Comparison of ENCODE assay signal across 25 mouse cellular contexts in genomic region chr11:58292791-58293190, GRCm38 (mm10). TPM values are rescaled to one million over a fixed set of nuclear protein-coding genes. Genes with fewer than 3 reads are reported as not detected.
DNase-seq lines count a peak whose midpoint lies in the region; ATAC-seq lines count a peak whose summit lies in the region.
"Had no signal": no experiment of that assay in that cellular context is flagged by ENCODE, and none has a peak within 500 bp of the region (broad histone marks: within the 10 kb centered on the region; RNA-seq: fewer than 3 reads in every experiment).

No protein-coding gene starts in this region.

- ATAC-seq in liver, embryonic 11.5 days (replicated peaks; ENCODE audit: low FRiP score): peak; percentile 29; the same call in 1 of the 2 replicates
- ATAC-seq in liver, embryonic 12.5 days: no peak; the same call in 1 of the 2 replicates
- ATAC-seq in megakaryocyte-erythroid progenitor cell, adult 5-6 weeks (replicated peaks; ENCODE audit: low FRiP score, low TSS enrichment, poor library complexity, severe bottlenecking): peak; percentile 48; the same call in 1 of the 2 replicates
- no peak for ATAC-seq in intestine, embryonic 15.5 days
- ATAC-seq: activated CD4-positive, CD25-positive, alpha-beta regulatory T cell, adult 4 months; forebrain, embryonic 13.5 days; forebrain, postnatal 0 days had no signal

- no peaks in the 10 kb centered on the region for H3K9me3 ChIP-seq in liver, embryonic 11.5 days (ENCODE audit: control insufficient read depth, low read length)
- H3K9me3 ChIP-seq in liver, embryonic 12.5 days (replicated peaks): no peaks in the 10 kb centered on the region
- no peaks in the 10 kb centered on the region for H3K9me3 ChIP-seq in intestine, embryonic 15.5 days
- H3K9me3 ChIP-seq: embryonic facial prominence, embryonic 12.5 days; forebrain, embryonic 13.5 days; hindbrain, embryonic 15.5 days had no signal

- no peak overlapping the region for H3K4me3 ChIP-seq in liver, embryonic 11.5 days (ENCODE audit: low read depth, low read length)
- H3K4me3 ChIP-seq in liver, embryonic 12.5 days: no peak overlapping the region
- H3K4me3 ChIP-seq in intestine, embryonic 15.5 days (replicated peaks): no peak overlapping the region
- H3K4me3 ChIP-seq: embryonic facial prominence, embryonic 12.5 days; forebrain, embryonic 13.5 days; heart, adult 2 months; hindbrain, embryonic 15.5 days had no signal

- no peaks in the 10 kb centered on the region for H3K27me3 ChIP-seq in liver, embryonic 11.5 days (replicated peaks; ENCODE audit: control insufficient read depth, insufficient read depth, low read length)
- H3K27me3 ChIP-seq in liver, embryonic 12.5 days (replicated peaks): no peaks in the 10 kb centered on the region
- no peaks in the 10 kb centered on the region for H3K27me3 ChIP-seq in intestine, embryonic 15.5 days (replicated peaks)
- H3K27me3 ChIP-seq: embryonic facial prominence, embryonic 12.5 days; forebrain, embryonic 13.5 days; hindbrain, embryonic 15.5 days had no signal

- H3K4me2 ChIP-seq in liver, embryonic 11.5 days: no peak overlapping the region
- H3K4me2 ChIP-seq in liver, embryonic 12.5 days: no peak overlapping the region
- no peak overlapping the region for H3K4me2 ChIP-seq in intestine, embryonic 15.5 days (replicated peaks)
- H3K4me2 ChIP-seq: embryonic facial prominence, embryonic 12.5 days; forebrain, embryonic 13.5 days; heart, embryonic 11.5 days; hindbrain, embryonic 15.5 days had no signal

- DNase-seq in liver, embryonic 11.5 days (ENCODE audit: low spot score): no peak
- peak; percentile 21 for DNase-seq in retina, postnatal 1 day
- no peak for DNase-seq in retina, embryonic 14.5 days (ENCODE audit: low spot score)
- peak; percentile 38 for DNase-seq in R1 (ENCODE audit: low read depth, low spot score)
- DNase-seq in adrenal gland, adult 2 months: no peak
- DNase-seq: adrenal gland, adult 8-10 months; adrenal gland, postnatal 36 days; cerebellum, adult 2 months; cerebellum, postnatal 14 days; forebrain, postnatal 0 days; gastrocnemius, postnatal 14 days; heart, adult 2 months; heart, postnatal 36 days had no signal

- no peaks in the 10 kb centered on the region for H3K36me3 ChIP-seq in liver, embryonic 11.5 days (ENCODE audit: control insufficient read depth, insufficient read depth, low read length)
- H3K36me3 ChIP-seq in liver, embryonic 12.5 days: no peaks in the 10 kb centered on the region
- H3K36me3 ChIP-seq in intestine, embryonic 15.5 days: no peaks in the 10 kb centered on the region
- H3K36me3 ChIP-seq: embryonic facial prominence, embryonic 12.5 days; hindbrain, embryonic 15.5 days had no signal

- no peak overlapping the region for H3K27ac ChIP-seq in liver, embryonic 11.5 days (ENCODE audit: low read depth, low read length)
- no peak overlapping the region for H3K27ac ChIP-seq in liver, embryonic 12.5 days
- H3K27ac ChIP-seq in intestine, embryonic 15.5 days: no peak overlapping the region
- H3K27ac ChIP-seq: embryonic facial prominence, embryonic 12.5 days; forebrain, embryonic 13.5 days; heart, adult 2 months; hindbrain, embryonic 15.5 days had no signal

- H3K4me1 ChIP-seq in liver, embryonic 11.5 days (replicated peaks; ENCODE audit: control insufficient read depth, insufficient read depth, low read length): no peaks in the 10 kb centered on the region
- no peaks in the 10 kb centered on the region for H3K4me1 ChIP-seq in liver, embryonic 12.5 days
- no peaks in the 10 kb centered on the region for H3K4me1 ChIP-seq in intestine, embryonic 15.5 days (replicated peaks)
- H3K4me1 ChIP-seq: embryonic facial prominence, embryonic 12.5 days; forebrain, embryonic 13.5 days; hindbrain, embryonic 15.5 days had no signal

- H3K9ac ChIP-seq in liver, embryonic 11.5 days (ENCODE audit: low read depth, low read length): no peak overlapping the region
- no peak overlapping the region for H3K9ac ChIP-seq in liver, embryonic 12.5 days
- no peak overlapping the region for H3K9ac ChIP-seq in intestine, embryonic 15.5 days
- H3K9ac ChIP-seq: embryonic facial prominence, embryonic 12.5 days; forebrain, embryonic 13.5 days; forebrain, postnatal 0 days; hindbrain, embryonic 15.5 days had no signal

- 49% methylated on average over 4 of the region's 4 CpGs for WGBS in liver, embryonic 11.5 days
- WGBS in liver, embryonic 12.5 days (ENCODE audit: insufficient replicate concordance): 39% methylated on average over 4 of the region's 4 CpGs
- 59% methylated on average over 4 of the region's 4 CpGs for WGBS in intestine, embryonic 15.5 days

RNA-seq across cellular contexts. Expression of gene Zfp692, which starts 14.1 kb away (rescaled TPM):
- 18.3 and 19.2 TPM in 2 replicates for polyA plus RNA-seq in liver, embryonic 11.5 days (2014; fragmentation: Nextera tagmentation; extraction: Ambion mirVana)
- 18.2 and 18.5 TPM in 2 replicates for polyA plus RNA-seq in liver, embryonic 12.5 days (2016; fragmentation: Nextera tagmentation; extraction: Ambion mirVana)
- 34.0 and 66.1 TPM in 2 replicates for total RNA-seq in megakaryocyte-erythroid progenitor cell, adult 5-6 weeks (2014; fragmentation: Nextera tagmentation)
- total RNA-seq in megakaryocyte-erythroid progenitor cell, adult 5-6 weeks (2017): 25.0 and 26.7 TPM in 2 replicates
- 10 to 100 TPM; 10.5 to 11.7 TPM for total RNA-seq in adrenal gland, adult 2 months (2021)
- polyA plus RNA-seq in adrenal gland, adult 2 months (2012; rRNA removed): 23.3 and 25.7 TPM in 2 replicates
- 22.1 and 23.6 TPM in 2 replicates for polyA plus RNA-seq in intestine, embryonic 15.5 days (2015; fragmentation: Nextera tagmentation; extraction: Ambion mirVana)

RNA-seq across cellular contexts. Expression of gene 4930438A08Rik, which starts 18.2 kb away (rescaled TPM):
- 0.30 and 0.44 TPM in 2 replicates for polyA plus RNA-seq in liver, embryonic 11.5 days (2014; fragmentation: Nextera tagmentation; extraction: Ambion mirVana)
- 0.14 and 0.43 TPM in 2 replicates for polyA plus RNA-seq in liver, embryonic 12.5 days (2016; fragmentation: Nextera tagmentation; extraction: Ambion mirVana)
- 2.3 TPM in 1 of 2 replicates, not detected in the other for total RNA-seq in megakaryocyte-erythroid progenitor cell, adult 5-6 weeks (2014; fragmentation: Nextera tagmentation)
- 0.19 TPM in 1 of 2 replicates, not detected in the other for total RNA-seq in megakaryocyte-erythroid progenitor cell, adult 5-6 weeks (2017)
- not detected for total RNA-seq in adrenal gland, adult 2 months (2021)
- 0.06 TPM in 1 of 2 replicates, not detected in the other for polyA plus RNA-seq in adrenal gland, adult 2 months (2012; rRNA removed)
- not detected in 2 replicates for polyA plus RNA-seq in intestine, embryonic 15.5 days (2015; fragmentation: Nextera tagmentation; extraction: Ambion mirVana)
- total RNA-seq: adrenal gland, adult 8-10 months; adrenal gland, postnatal 36 days; forebrain, postnatal 0 days; gastrocnemius, adult 18-20 months; gastrocnemius, postnatal 14 days; heart, adult 2 months; heart, postnatal 36 days had no signal
- polyA plus RNA-seq: activated CD4-positive, CD25-positive, alpha-beta regulatory T cell, adult 4 months; cerebellum, adult 2 months; cortical plate, adult 2 months; forebrain, embryonic 13.5 days; forebrain, postnatal 0 days; heart, adult 2 months; heart, embryonic 11.5 days; heart, postnatal 0 days; hindbrain, embryonic 11.5 days; hindbrain, embryonic 15.5 days had no signal

RNA-seq across cellular contexts. Expression of gene Zfp672, which starts 37.3 kb away (rescaled TPM):
- polyA plus RNA-seq in liver, embryonic 11.5 days (2014; fragmentation: Nextera tagmentation; extraction: Ambion mirVana): 50.6 and 50.7 TPM in 2 replicates
- 50.1 and 50.4 TPM in 2 replicates for polyA plus RNA-seq in liver, embryonic 12.5 days (2016; fragmentation: Nextera tagmentation; extraction: Ambion mirVana)
- total RNA-seq in megakaryocyte-erythroid progenitor cell, adult 5-6 weeks (2014; fragmentation: Nextera tagmentation): 60.9 and 65.9 TPM in 2 replicates
- total RNA-seq in megakaryocyte-erythroid progenitor cell, adult 5-6 weeks (2017): 28.5 and 30.9 TPM in 2 replicates
- 10 to 100 TPM; 43.6 to 51.2 TPM for total RNA-seq in adrenal gland, adult 2 months (2021)
- polyA plus RNA-seq in adrenal gland, adult 2 months (2012; rRNA removed): 59.3 and 59.9 TPM in 2 replicates
- polyA plus RNA-seq in intestine, embryonic 15.5 days (2015; fragmentation: Nextera tagmentation; extraction: Ambion mirVana): 37.0 and 42.7 TPM in 2 replicates

RNA-seq across cellular contexts. Expression of gene Sh3bp5l, which starts 37.7 kb away (rescaled TPM):
- polyA plus RNA-seq in liver, embryonic 11.5 days (2014; fragmentation: Nextera tagmentation; extraction: Ambion mirVana): 20.5 and 25.3 TPM in 2 replicates
- polyA plus RNA-seq in liver, embryonic 12.5 days (2016; fragmentation: Nextera tagmentation; extraction: Ambion mirVana): 19.8 and 19.9 TPM in 2 replicates
- total RNA-seq in megakaryocyte-erythroid progenitor cell, adult 5-6 weeks (2014; fragmentation: Nextera tagmentation): 12.8 and 13.8 TPM in 2 replicates
- total RNA-seq in megakaryocyte-erythroid progenitor cell, adult 5-6 weeks (2017): 10.4 and 20.9 TPM in 2 replicates
- total RNA-seq in adrenal gland, adult 2 months (2021): 10 to 100 TPM; 24.3 to 54.5 TPM
- polyA plus RNA-seq in adrenal gland, adult 2 months (2012; rRNA removed): 49.6 and 49.7 TPM in 2 replicates
- 28.5 and 28.6 TPM in 2 replicates for polyA plus RNA-seq in intestine, embryonic 15.5 days (2015; fragmentation: Nextera tagmentation; extraction: Ambion mirVana)

Comparison
In these comparisons a context has a peak if more than half of its experiments do, and no peak if none do; other contexts are left out.
1. ATAC-seq: peak in liver, embryonic 11.5 days (single experiment) and megakaryocyte-erythroid progenitor cell, adult 5-6 weeks (single experiment); none in liver, embryonic 12.5 days (single experiment) and intestine, embryonic 15.5 days (single experiment).
2. DNase-seq: peak in retina, postnatal 1 day (single experiment) and R1 (single experiment); none in liver, embryonic 11.5 days (single experiment), retina, embryonic 14.5 days (single experiment) and adrenal gland, adult 2 months (single experiment).